Mouse (Mus musculus) small intestine, adult 2 months (tissue): ENCODE measurements around the gene 3110009E18Rik. TPM values are rescaled to one million over a fixed set of nuclear protein-coding genes. Genes with fewer than 3 reads are reported as not detected.

Experiments
- H3K27ac ChIP-seq: fragments of 200-500 bp; 2 replicates; pipeline ENCODE4 v1.5.1; 2012; ENCODE audit warnings: low read depth, low read length, control low read depth, inconsistent platforms; ENCODE audit not compliant: insufficient read depth
- H3K27me3 ChIP-seq: fragments of 200-500 bp; 2 replicates; pipeline ENCODE4 v1.6.1; 2012; ENCODE audit warnings: mild to moderate bottlenecking, moderate library complexity, low read length, inconsistent platforms; ENCODE audit not compliant: control insufficient read depth, insufficient read depth
- H3K36me3 ChIP-seq: fragments of 200-500 bp; 2 replicates; pipeline ENCODE4 v1.6.1; 2012; ENCODE audit warnings: mild to moderate bottlenecking, low read length, control low read depth, inconsistent platforms; ENCODE audit not compliant: control insufficient read depth, insufficient read depth
- H3K4me1 ChIP-seq: fragments of 200-500 bp; 2 replicates; pipeline ENCODE4 v1.6.1; 2012; ENCODE audit warnings: low read length, inconsistent platforms, mixed read lengths; ENCODE audit not compliant: control insufficient read depth, insufficient read depth, insufficient read length
- H3K4me3 ChIP-seq: fragments of 200-500 bp; 2 replicates; pipeline ENCODE4 v1.5.1; 2012; ENCODE audit warnings: low read depth, mild to moderate bottlenecking, control low read depth, inconsistent platforms, low read length, moderate library complexity
- CTCF ChIP-seq: fragments of 200-500 bp; IDR thresholded peaks from 2 replicates; pipeline ENCODE4 v1.5.1; 2012; ENCODE audit warnings: low read depth, mild to moderate bottlenecking, control low read depth, inconsistent platforms, low read length, moderate library complexity, mixed read lengths; ENCODE audit not compliant: insufficient replicate concordance, insufficient read length; ENCODE audit errors: extremely low read depth
- POLR2A ChIP-seq: fragments of 200-500 bp; IDR thresholded peaks from 2 replicates; pipeline ENCODE4 v1.6.1; 2012; ENCODE audit warnings: low read depth, mild to moderate bottlenecking, control low read depth, inconsistent platforms, low read length, moderate library complexity
- WGBS: fragments of 180-500 bp; shearing (Covaris S2); methylation state at CpG from one replicate; pipeline ENCODE4 v1.1.7; 2018; 5-methylcytosine and 5-hydroxymethylcytosine counted together
- polyA plus RNA-seq: library from polyadenylated mRNA; depleted of rRNA; stranded (reverse); fragments of >200 nt; gene quantifications from 2 replicates; pipeline ENCODE4 v1.2.3, GENCODE M21; 2012; rRNA removed

Gene 3110009E18Rik
- polyA plus RNA-seq = not detected in 2 replicates

- H3K27me3 ChIP-seq = no peaks in the 10 kb centered on the region
- peaks cover 23% of the 10 kb centered on the region for H3K36me3 ChIP-seq
- peak within 1 kb of the TSS; percentile 98 for H3K27ac ChIP-seq
- peaks cover 33% of the 10 kb centered on the region for H3K4me1 ChIP-seq
- TF ChIP-seq CTCF = no peak
- peak; percentile 94 for TF ChIP-seq POLR2A
- peak within 1 kb of the TSS; percentile 77 for H3K4me3 ChIP-seq
- under 1% methylated on average over 52 of the region's 52 CpGs for WGBS
Observed at GRCm38 (mm10) chr1:120120969-120121811, at the start of gene 3110009E18Rik, which contains the start of gene Dbi. Gene 3110009E18Rik (plus strand): TSS chr1:120121187. Gene Dbi (minus strand): TSS chr1:120121078.

- no peaks in the 10 kb centered on the region for H3K27me3 ChIP-seq
- WGBS = 4% methylated on average over 16 of the region's 16 CpGs
- peaks cover 3% of the 10 kb centered on the region for H3K36me3 ChIP-seq
- no peak for TF ChIP-seq POLR2A
- TF ChIP-seq CTCF = no peak
- peaks cover 32% of the 10 kb centered on the region for H3K4me1 ChIP-seq
- H3K27ac ChIP-seq = peak overlapping the region; percentile 75
- H3K4me3 ChIP-seq = peak overlapping the region; percentile 64
Observed at GRCm38 (mm10) chr1:120072900-120073299, 48.1 kb upstream of the 3110009E18Rik start.

- Histone ChIP-seq H3K4me1 (peaks cover 32% of the 10 kb centered on the region), H3K4me3 (peak within 1 kb of the TSS; percentile 64), H3K27me3 (no peaks in the 10 kb centered on the region), H3K36me3 (no peaks in the 10 kb centered on the region), H3K27ac (peak within 1 kb of the TSS; percentile 75)
- no peak for TF ChIP-seq CTCF
- peak; percentile 64; the same call in 1 of the 2 replicates for TF ChIP-seq POLR2A
- 4% methylated on average over 40 of the region's 40 CpGs for WGBS
Observed at GRCm38 (mm10) chr1:120073519-120074306, 47.3 kb upstream of the 3110009E18Rik start, which contains the start of gene Tmem37. Gene Tmem37 (minus strand): TSS chr1:120074074.

GRCm38 (mm10) chr1:120074307-120074702 is 46.7 kb upstream of the 3110009E18Rik start:
- Histone ChIP-seq H3K4me1 (peaks cover 32% of the 10 kb centered on the region), H3K36me3 (no peaks in the 10 kb centered on the region), H3K27ac (peak overlapping the region; percentile 66), H3K27me3 (no peaks in the 10 kb centered on the region), H3K4me3 (no peak overlapping the region)
- 47% methylated on average over 4 of the region's 4 CpGs for WGBS
- TF ChIP-seq CTCF = no peak
- no peak for TF ChIP-seq POLR2A

GRCm38 (mm10) chr1:120074931-120075330 is 46.1 kb upstream of the 3110009E18Rik start:
- 44% methylated on average over 4 of the region's 4 CpGs for WGBS
- TF ChIP-seq POLR2A = no peak
- TF ChIP-seq CTCF = no peak
- H3K4me1 ChIP-seq = peaks cover 26% of the 10 kb centered on the region

GRCm38 (mm10) chr1:120075507-120075906 is 45.5 kb upstream of the 3110009E18Rik start:
- peaks cover 26% of the 10 kb centered on the region for H3K4me1 ChIP-seq
- peak overlapping the region; percentile 57 for H3K27ac ChIP-seq
- H3K27me3 ChIP-seq = no peaks in the 10 kb centered on the region
- no peaks in the 10 kb centered on the region for H3K36me3 ChIP-seq
- 22% methylated on average over 5 of the region's 5 CpGs for WGBS
- no peak for TF ChIP-seq CTCF
- no peak for TF ChIP-seq POLR2A
- no peak overlapping the region for H3K4me3 ChIP-seq

More at GRCm38 (mm10) chr1:120074931-120075330, 46.1 kb upstream of the 3110009E18Rik start:
- Histone ChIP-seq H3K27ac (peak overlapping the region; percentile 57), H3K27me3 (no peaks in the 10 kb centered on the region), H3K36me3 (no peaks in the 10 kb centered on the region), H3K4me3 (no peak overlapping the region)
